Mouse (Mus musculus) neural tube, embryonic 13.5 days (tissue): ENCODE data around the gene Dclk1. TPM values are rescaled to one million over a fixed set of nuclear protein-coding genes. Genes with fewer than 3 reads are reported as not detected.

ENCODE experiments used
- ATAC-seq: fragments of 200-750 bp; cut with Nextera tagmentation; 2 replicates; pipeline ENCODE4 v1.8.0; 2017; ENCODE audit warnings: low read depth, mild to moderate bottlenecking, moderate TSS enrichment, moderate library complexity
- H3K27ac ChIP-seq: fragments of 300-500 bp; sonication (generic); replicated peaks from 2 replicates; pipeline ENCODE4 v1.5.1; 2015; ENCODE audit warnings: moderate library complexity, mild to moderate bottlenecking, inconsistent platforms
- H3K27me3 ChIP-seq: fragments of 300-500 bp; sonication (generic); 2 replicates; pipeline ENCODE4 v1.6.1; 2015; ENCODE audit warnings: mild to moderate bottlenecking, inconsistent platforms
- H3K36me3 ChIP-seq: fragments of 300-500 bp; sonication (generic); 2 replicates; pipeline ENCODE4 v1.6.1; 2015; ENCODE audit warnings: mild to moderate bottlenecking, inconsistent platforms
- H3K4me1 ChIP-seq: fragments of 300-500 bp; sonication (generic); replicated peaks from 2 replicates; pipeline ENCODE4 v1.6.1; 2015; ENCODE audit warnings: inconsistent platforms
- H3K4me2 ChIP-seq: fragments of 300-500 bp; sonication (generic); 2 replicates; pipeline ENCODE4 v1.6.1; 2015; ENCODE audit warnings: inconsistent platforms, mild to moderate bottlenecking, moderate library complexity
- H3K4me3 ChIP-seq: fragments of 300-500 bp; sonication (generic); 2 replicates; pipeline ENCODE4 v1.5.1; 2015; ENCODE audit warnings: mild to moderate bottlenecking, inconsistent platforms
- H3K9ac ChIP-seq: fragments of 300-500 bp; sonication (generic); 2 replicates; pipeline ENCODE4 v1.6.1; 2015; ENCODE audit warnings: moderate library complexity, mild to moderate bottlenecking, inconsistent platforms
- H3K9me3 ChIP-seq: fragments of 300-500 bp; sonication (generic); 2 replicates; pipeline ENCODE4 v1.6.1; 2016; ENCODE audit warnings: inconsistent platforms
- WGBS: fragments of 180-500 bp; shearing (Covaris S2); methylation state at CpG from one replicate; pipeline ENCODE4 v1.1.7; 2015; 5-methylcytosine and 5-hydroxymethylcytosine counted together
- polyA plus RNA-seq: library from polyadenylated mRNA; unstranded; fragments of >200 nt; fragmentation: Nextera tagmentation; extraction: Ambion mirVana; gene quantifications from 2 replicates; pipeline ENCODE4 v1.2.1, GENCODE M21; 2015

Gene Dclk1
- polyA plus RNA-seq, 1 experiment from 2014 or later: 190 TPM

GRCm38 (mm10) chr3:55411547-55411946 is 169.4 kb downstream of the Dclk1 start:
- H3K36me3 ChIP-seq: peaks cover 3% of the 10 kb centered on the region; the same call in 1 of the 2 replicates
- ATAC-seq: no peak

GRCm38 (mm10) chr3:55415527-55415950 is 173.4 kb downstream of the Dclk1 start:
- WGBS: 6% methylated on average over 14 of the region's 14 CpGs
- Histone ChIP-seq H3K27ac (peak overlapping the region; percentile 96), H3K36me3 (peaks cover 3% of the 10 kb centered on the region; the same call in 1 of the 2 replicates), H3K9ac (peak overlapping the region; percentile 62), H3K27me3 (no peaks in the 10 kb centered on the region), H3K4me1 (peaks cover 48% of the 10 kb centered on the region), H3K9me3 (no peaks in the 10 kb centered on the region), H3K4me2 (peak overlapping the region; percentile 45), H3K4me3 (0 out of 2 replicates have a peak overlapping the region, but pooled peaks have one; percentile 7)
- peak; percentile 74 for ATAC-seq

More at GRCm38 (mm10) chr3:55411547-55411946, 169.4 kb downstream of the Dclk1 start:
- Histone ChIP-seq H3K9me3 (no peaks in the 10 kb centered on the region), H3K4me3 (no peak overlapping the region), H3K4me2 (no peak overlapping the region), H3K27me3 (no peaks in the 10 kb centered on the region), H3K9ac (no peak overlapping the region), H3K4me1 (peaks cover 21% of the 10 kb centered on the region), H3K27ac (no peak overlapping the region)

DNA sequence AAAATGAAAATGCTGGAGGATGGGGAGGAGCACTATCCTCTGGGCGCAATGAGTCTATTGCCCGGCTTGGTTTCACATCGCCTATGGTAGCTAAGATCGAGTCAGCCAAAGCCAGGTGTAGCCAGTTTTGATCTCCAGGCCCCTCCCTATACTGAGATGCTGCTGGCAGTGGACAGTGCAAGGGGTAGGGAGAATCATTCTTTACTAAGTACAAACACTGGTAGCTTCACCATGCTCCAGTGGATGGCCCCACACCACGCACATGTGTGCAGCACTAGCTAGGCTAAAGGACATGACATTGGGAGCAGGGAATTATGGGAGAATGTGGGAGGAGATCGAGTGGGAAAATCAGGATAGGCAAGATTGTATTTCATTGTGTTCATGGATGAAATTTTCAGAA is 176.7 kb downstream of the Dclk1 start:
- H3K9me3 ChIP-seq: no peaks in the 10 kb centered on the region
- H3K36me3 ChIP-seq: no peaks in the 10 kb centered on the region
- no peak for ATAC-seq
- H3K4me1 ChIP-seq: peaks cover 77% of the 10 kb centered on the region
- no peak overlapping the region for H3K4me2 ChIP-seq
- no peak overlapping the region for H3K9ac ChIP-seq
- H3K4me3 ChIP-seq: no peak overlapping the region
- WGBS: 62% methylated on average over 6 of the region's 6 CpGs
- no peaks in the 10 kb centered on the region for H3K27me3 ChIP-seq
- H3K27ac ChIP-seq: peak overlapping the region; percentile 80

DNA sequence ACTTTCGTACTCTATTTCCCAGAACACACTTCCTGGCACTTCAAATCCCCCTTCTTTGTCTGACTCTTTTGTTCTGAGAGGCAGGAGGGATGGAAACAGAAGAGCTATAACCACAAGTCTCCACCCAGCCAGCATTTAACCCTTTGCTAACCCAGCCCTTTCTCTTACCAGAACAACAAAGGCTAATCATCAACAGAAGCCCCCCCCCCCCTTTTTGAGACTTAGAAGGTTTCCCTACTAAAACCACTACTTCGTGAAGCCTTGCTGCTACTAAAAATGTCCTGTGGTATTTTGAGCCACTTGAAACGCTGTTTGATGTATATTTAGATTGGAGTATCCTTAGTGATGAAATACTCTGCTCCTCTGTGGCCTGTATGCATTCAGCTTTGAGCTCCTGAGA is 177.2 kb downstream of the Dclk1 start:
- Histone ChIP-seq H3K9me3 (no peaks in the 10 kb centered on the region), H3K9ac (no peak overlapping the region), H3K4me3 (no peak overlapping the region), H3K4me1 (peaks cover 80% of the 10 kb centered on the region), H3K4me2 (no peak overlapping the region), H3K36me3 (no peaks in the 10 kb centered on the region), H3K27me3 (no peaks in the 10 kb centered on the region), H3K27ac (peak overlapping the region; percentile 80)
- 13% methylated on average over 3 of the region's 3 CpGs for WGBS
- ATAC-seq: no peak

GRCm38 (mm10) chr3:55420436-55421083 is 178.4 kb downstream of the Dclk1 start:
- Histone ChIP-seq H3K27ac (0 out of 2 replicates have a peak overlapping the region, but pooled peaks have one; percentile 28), H3K4me1 (peaks cover 75% of the 10 kb centered on the region), H3K27me3 (no peaks in the 10 kb centered on the region), H3K4me3 (no peak overlapping the region), H3K9ac (no peak overlapping the region), H3K9me3 (no peaks in the 10 kb centered on the region), H3K36me3 (no peaks in the 10 kb centered on the region), H3K4me2 (no peak overlapping the region)
- ATAC-seq: no peak
- WGBS: 45% methylated on average over 8 of the region's 8 CpGs

DNA sequence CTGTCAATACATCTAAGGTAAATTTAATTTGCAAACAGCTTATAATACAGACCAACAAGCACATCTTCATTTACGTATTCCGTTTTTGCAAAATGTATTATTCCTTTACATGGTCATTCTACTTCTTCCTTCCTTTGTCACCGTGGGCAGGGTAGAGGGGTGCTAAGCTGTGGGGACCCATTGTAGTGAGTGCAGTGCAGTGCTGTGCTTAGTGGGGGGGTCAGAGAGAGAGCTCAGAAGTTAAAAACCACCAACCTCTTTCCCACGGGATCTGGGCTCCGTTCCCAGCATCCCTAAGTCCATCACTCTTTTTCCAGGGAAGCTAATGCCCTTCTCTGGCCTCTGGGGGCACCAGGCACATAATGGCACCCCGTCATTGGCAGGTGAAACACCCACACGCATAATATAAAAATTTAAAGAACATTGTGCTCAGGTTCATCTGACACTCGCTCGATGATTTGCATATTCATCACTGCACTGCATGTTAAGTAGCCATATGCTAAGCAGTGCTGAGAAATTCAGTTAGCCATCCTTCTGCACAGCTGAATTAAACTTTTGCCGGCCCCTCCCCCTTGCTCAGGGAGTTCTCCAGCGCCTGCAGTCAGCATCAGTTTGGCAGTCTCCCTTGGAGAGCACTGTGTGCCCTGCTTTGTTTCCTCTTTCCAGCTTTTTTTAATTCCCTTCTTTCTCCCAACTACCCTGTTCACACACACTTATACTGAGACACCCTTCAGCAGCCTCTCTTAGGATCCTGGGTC is 181.7 kb downstream of the Dclk1 start:
- H3K9ac ChIP-seq: 0 out of 2 replicates have a peak overlapping the region, but pooled peaks have one; percentile 12
- no peaks in the 10 kb centered on the region for H3K36me3 ChIP-seq
- H3K4me1 ChIP-seq: peaks cover 55% of the 10 kb centered on the region
- no peak overlapping the region for H3K4me3 ChIP-seq
- ATAC-seq: peak; percentile 89
- H3K9me3 ChIP-seq: no peaks in the 10 kb centered on the region
- no peaks in the 10 kb centered on the region for H3K27me3 ChIP-seq
- WGBS: 18% methylated on average over 11 of the region's 11 CpGs
- peak overlapping the region; percentile 44 for H3K4me2 ChIP-seq
- H3K27ac ChIP-seq: peak overlapping the region; percentile 85

GRCm38 (mm10) chr3:55430022-55430549 is 187.9 kb downstream of the Dclk1 start:
- H3K36me3 ChIP-seq: no peaks in the 10 kb centered on the region
- no peak overlapping the region for H3K9ac ChIP-seq
- H3K27me3 ChIP-seq: no peaks in the 10 kb centered on the region
- 94% methylated on average over 2 of the region's 2 CpGs for WGBS
- peaks cover 8% of the 10 kb centered on the region for H3K4me1 ChIP-seq
- no peak overlapping the region for H3K4me2 ChIP-seq
- H3K27ac ChIP-seq: no peak overlapping the region
- H3K9me3 ChIP-seq: no peaks in the 10 kb centered on the region
- ATAC-seq: no peak
- no peak overlapping the region for H3K4me3 ChIP-seq

- Histone ChIP-seq H3K27me3 (no peaks in the 10 kb centered on the region), H3K27ac (no peak overlapping the region), H3K9me3 (no peaks in the 10 kb centered on the region), H3K9ac (no peak overlapping the region), H3K4me3 (no peak overlapping the region), H3K36me3 (no peaks in the 10 kb centered on the region), H3K4me1 (peaks cover 8% of the 10 kb centered on the region), H3K4me2 (no peak overlapping the region)
- 90% methylated on average over 3 of the region's 3 CpGs for WGBS
- no peak for ATAC-seq
Observed at GRCm38 (mm10) chr3:55431223-55431622, 189.1 kb downstream of the Dclk1 start.

DNA sequence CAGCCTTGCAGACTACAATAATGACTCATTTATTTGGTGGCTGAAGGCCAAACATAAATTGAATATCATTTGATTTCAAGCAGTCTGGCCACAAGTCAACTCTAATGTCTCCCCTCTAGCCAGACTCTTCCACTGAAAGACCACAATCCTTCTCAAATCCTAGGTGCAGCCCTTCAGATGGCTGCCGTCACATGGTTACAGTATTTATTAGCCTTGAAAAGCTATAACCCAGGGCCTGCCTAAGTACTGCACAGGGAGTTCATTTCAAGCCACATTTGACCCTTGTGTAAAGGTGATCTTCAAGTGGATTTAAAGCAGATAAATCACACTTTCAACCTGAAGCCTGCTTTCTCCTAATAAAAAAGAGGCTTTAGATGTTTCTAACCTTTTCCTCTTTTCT is 192.1 kb downstream of the Dclk1 start:
- Histone ChIP-seq H3K9me3 (no peaks in the 10 kb centered on the region), H3K27ac (peak overlapping the region; percentile 38)

DNA sequence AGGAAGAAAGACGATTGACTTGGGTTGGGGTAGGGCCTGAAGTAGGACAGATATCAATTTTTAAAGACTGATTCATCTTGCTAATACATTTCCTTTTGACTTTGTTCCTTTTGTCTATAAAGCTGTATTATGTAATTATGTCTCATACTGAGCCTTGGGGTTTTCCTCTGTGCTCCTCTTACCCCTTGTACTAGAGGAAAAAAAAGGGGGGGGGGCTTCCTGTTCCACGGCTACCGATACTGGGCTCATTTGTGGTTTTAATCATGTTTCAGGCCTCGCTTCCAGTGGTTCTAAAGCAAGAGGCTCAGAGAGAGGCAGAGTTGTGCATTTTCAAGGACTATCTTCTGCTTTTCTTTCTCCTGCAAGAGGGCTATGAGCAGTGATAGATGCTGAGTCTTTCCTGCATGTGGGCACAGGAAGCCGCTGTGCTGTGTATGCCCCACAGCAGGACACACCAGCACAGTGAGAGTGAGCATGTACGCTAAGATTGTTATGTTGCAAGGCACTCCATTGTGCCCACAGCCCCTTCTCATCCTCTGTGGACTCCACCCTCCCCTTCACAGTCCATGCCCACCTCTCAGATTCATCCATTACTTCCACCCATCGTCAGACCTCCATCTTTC is 196.8 kb downstream of the Dclk1 start:
- Histone ChIP-seq H3K9ac (no peak overlapping the region), H3K4me3 (no peak overlapping the region), H3K9me3 (no peaks in the 10 kb centered on the region), H3K4me1 (peaks cover 21% of the 10 kb centered on the region), H3K4me2 (no peak overlapping the region), H3K36me3 (0 out of 2 replicates have a peak, but pooled peaks cover 6% of the 10 kb centered on the region), H3K27me3 (no peaks in the 10 kb centered on the region), H3K27ac (no peak overlapping the region)
- no peak for ATAC-seq
- WGBS: 79% methylated on average over 7 of the region's 7 CpGs

More for the DNA sequence above, 192.1 kb downstream of the Dclk1 start:
- no peak overlapping the region for H3K4me2 ChIP-seq
- 50% methylated on average over 1 of the region's 1 CpGs for WGBS
- no peaks in the 10 kb centered on the region for H3K36me3 ChIP-seq
- H3K27me3 ChIP-seq: no peaks in the 10 kb centered on the region
- no peak overlapping the region for H3K9ac ChIP-seq
- no peak overlapping the region for H3K4me3 ChIP-seq
- ATAC-seq: no peak
- peaks cover 8% of the 10 kb centered on the region for H3K4me1 ChIP-seq

- ATAC-seq: no peak
- H3K27ac ChIP-seq: 0 out of 2 replicates have a peak overlapping the region, but pooled peaks have one; percentile 42
- no peak overlapping the region for H3K4me3 ChIP-seq
- 0 out of 2 replicates have a peak, but pooled peaks cover 8% of the 10 kb centered on the region for H3K36me3 ChIP-seq
- WGBS: 69% methylated on average over 8 of the region's 8 CpGs
- H3K9ac ChIP-seq: 0 out of 2 replicates have a peak overlapping the region, but pooled peaks have one; percentile 3
- no peaks in the 10 kb centered on the region for H3K9me3 ChIP-seq
- H3K27me3 ChIP-seq: no peaks in the 10 kb centered on the region
- peaks cover 14% of the 10 kb centered on the region; the same call in 1 of the 2 replicates for H3K4me1 ChIP-seq
- no peak overlapping the region for H3K4me2 ChIP-seq
Observed at GRCm38 (mm10) chr3:55440342-55440741, 198.2 kb downstream of the Dclk1 start.
